Mouse (Mus musculus) T-helper 17 cell (primary cell): ENCODE data around the gene Masp2.

ENCODE experiments used
- in situ Hi-C, 2 experiments: fragments of 300-600 bp; cut with MboI, MseI; formaldehyde crosslinking; loops; 1 replicate in 1 of 2; 2 replicates in 1 of 2; pipeline ENCODE4 v1.15.1; 2025; ENCODE audit warnings: high pct_unique_total_duplicates in 2 of 2

Gene Masp2

GRCm38 (mm10) chr4:148598826-148599225, 3.5 kb upstream of the Masp2 start:
- in situ Hi-C loops, result no loop called here

- in situ Hi-C loops, result loop anchor here (5.0 to 10.0 kb wide), 2 partner anchors 438 to 1414 kb away; partner anchors contain the start of genes Fbxo2 (in 1 of the 2) and Fbxo44 (in 1 of the 2)
These were observed 2.0 kb upstream of the Masp2 start for GRCm38 (mm10) chr4:148600316-148600715.

GRCm38 (mm10) chr4:148601871-148602270, 483 bp upstream of the Masp2 start:
- in situ Hi-C loops, result loop anchor here (5.0 to 10.0 kb wide), 2 partner anchors 440 to 1413 kb away; partner anchors contain the start of genes Fbxo2 (in 1 of the 2) and Fbxo44 (in 1 of the 2)

- in situ Hi-C loops, result loop anchor here (5.0 to 10.0 kb wide), 2 partner anchors 441 to 1411 kb away; partner anchors contain the start of genes Fbxo2 (in 1 of the 2) and Fbxo44 (in 1 of the 2)
These were observed 1.2 kb downstream of the Masp2 start for GRCm38 (mm10) chr4:148603376-148604139.

- in situ Hi-C loops, result loop anchor here (5.0 to 10.0 kb wide), 2 partner anchors 442 to 1411 kb away; partner anchors contain the start of genes Fbxo2 (in 1 of the 2) and Fbxo44 (in 1 of the 2)
These were observed 1.8 kb downstream of the Masp2 start for GRCm38 (mm10) chr4:148604141-148604540.

- in situ Hi-C loops, result loop anchor here (5.0 to 10.0 kb wide), 3 partner anchors 47 to 1410 kb away; partner anchors contain the start of genes Exosc10 (in 1 of the 2), Fbxo2 (in 1 of the 2) and Fbxo44 (in 1 of the 2)
These were observed 2.3 kb downstream of the Masp2 start for GRCm38 (mm10) chr4:148604541-148605165.

GRCm38 (mm10) chr4:148607758-148608157, 5.4 kb downstream of the Masp2 start:
- in situ Hi-C loops, result loop anchor here (5.0 to 10.0 kb wide), 2 partner anchors 50 to 1407 kb away; partner anchors contain the start of gene Exosc10 (in 1 of the 2)

- in situ Hi-C loops, result loop anchor here (5.0 to 10.0 kb wide), 2 partner anchors 53 to 1405 kb away; partner anchors contain the start of gene Exosc10 (in 1 of the 2)
These were observed 7.5 kb downstream of the Masp2 start for GRCm38 (mm10) chr4:148609805-148610204.

- in situ Hi-C loops, result no loop called here
These were observed 8.4 kb downstream of the Masp2 start for GRCm38 (mm10) chr4:148610631-148611364.

- in situ Hi-C loops, result no loop called here
These were observed 10.2 kb downstream of the Masp2 start for GRCm38 (mm10) chr4:148612557-148612956.

GRCm38 (mm10) chr4:148613738-148614137, 11.4 kb downstream of the Masp2 start:
- in situ Hi-C loops, result no loop called here

- in situ Hi-C loops, result no loop called here
These were observed 17.5 kb downstream of the Masp2 start for GRCm38 (mm10) chr4:148619805-148620204.

- in situ Hi-C loops, result no loop called here
These were observed 18.4 kb downstream of the Masp2 start for GRCm38 (mm10) chr4:148620718-148621117.

- in situ Hi-C loops, result no loop called here
These were observed 20.1 kb downstream of the Masp2 start for GRCm38 (mm10) chr4:148622485-148622884.

GRCm38 (mm10) chr4:148623609-148624008, 21.3 kb downstream of the Masp2 start:
- in situ Hi-C loops, result no loop called here

GRCm38 (mm10) chr4:148625010-148625409, 22.7 kb downstream of the Masp2 start:
- in situ Hi-C loops, result loop anchor here in 1 of 2 experiments (25.0 kb wide), 1 partner anchor 1937 kb away; no protein-coding TSS in a partner anchor

- in situ Hi-C loops, result loop anchor here in 1 of 2 experiments (25.0 kb wide), 1 partner anchor 1936 kb away; no protein-coding TSS in a partner anchor
These were observed 23.6 kb downstream of the Masp2 start for GRCm38 (mm10) chr4:148625756-148626622.

GRCm38 (mm10) chr4:148626623-148627185, 24.4 kb downstream of the Masp2 start, which contains the start of gene Tardbp:
Tardbp (minus strand) TSS chr4:148627019.
- in situ Hi-C loops, result loop anchor here in 1 of 2 experiments (25.0 kb wide), 1 partner anchor 1936 kb away; no protein-coding TSS in a partner anchor

GRCm38 (mm10) chr4:148627246-148627645, 24.9 kb downstream of the Masp2 start:
- in situ Hi-C loops, result loop anchor here in 1 of 2 experiments (25.0 kb wide), 1 partner anchor 1935 kb away; no protein-coding TSS in a partner anchor
